Mouse (Mus musculus): Measurements from ENCODE around the gene Bcar3. TPM values are rescaled to one million over a fixed set of nuclear protein-coding genes. Genes with fewer than 3 reads are reported as not detected.

Gene Bcar3
- polyA plus RNA-seq, 1 experiment from 2014 or later = 14.1 TPM

DNA sequence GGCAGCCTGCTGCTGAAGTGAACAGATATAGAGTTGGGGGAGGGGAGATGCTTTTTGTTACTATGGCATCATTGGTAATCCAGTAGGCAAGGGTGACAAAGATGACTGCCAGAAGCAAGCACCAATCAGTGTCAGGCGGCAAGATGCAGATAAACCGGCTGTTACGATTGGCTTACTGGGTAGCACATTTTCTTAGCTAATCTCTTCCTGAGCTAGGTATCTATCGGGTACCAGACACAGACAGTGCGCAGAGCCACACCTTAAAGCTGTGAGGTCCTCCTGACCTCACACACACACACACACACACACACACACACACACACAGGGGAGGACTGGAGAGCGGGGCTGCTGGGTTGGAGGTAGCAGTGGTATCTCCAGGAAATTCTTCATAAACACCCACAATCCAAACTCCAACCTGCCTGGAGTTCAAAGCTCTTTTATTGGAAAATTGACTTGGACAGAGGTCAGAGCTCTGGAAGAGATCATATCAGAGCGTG is 134.4 kb downstream of the Bcar3 start:
- no peaks in the 10 kb centered on the region for H3K36me3 ChIP-seq
- peaks cover 5% of the 10 kb centered on the region; the same call in 1 of the 2 replicates for H3K4me1 ChIP-seq
- ATAC-seq (ENCODE audit: insufficient read depth, low FRiP score, low read depth) = peak; percentile 51; the same call in 1 of the 2 replicates
- 67% methylated on average over 7 of the region's 7 CpGs for WGBS
- no peak overlapping the region for H3K4me3 ChIP-seq (replicated peaks)
- no peak overlapping the region for H3K9ac ChIP-seq
- no peak overlapping the region for H3K27ac ChIP-seq
- no peaks in the 10 kb centered on the region for H3K27me3 ChIP-seq (replicated peaks)
- H3K4me2 ChIP-seq = no peak overlapping the region
- H3K9me3 ChIP-seq = no peaks in the 10 kb centered on the region

DNA sequence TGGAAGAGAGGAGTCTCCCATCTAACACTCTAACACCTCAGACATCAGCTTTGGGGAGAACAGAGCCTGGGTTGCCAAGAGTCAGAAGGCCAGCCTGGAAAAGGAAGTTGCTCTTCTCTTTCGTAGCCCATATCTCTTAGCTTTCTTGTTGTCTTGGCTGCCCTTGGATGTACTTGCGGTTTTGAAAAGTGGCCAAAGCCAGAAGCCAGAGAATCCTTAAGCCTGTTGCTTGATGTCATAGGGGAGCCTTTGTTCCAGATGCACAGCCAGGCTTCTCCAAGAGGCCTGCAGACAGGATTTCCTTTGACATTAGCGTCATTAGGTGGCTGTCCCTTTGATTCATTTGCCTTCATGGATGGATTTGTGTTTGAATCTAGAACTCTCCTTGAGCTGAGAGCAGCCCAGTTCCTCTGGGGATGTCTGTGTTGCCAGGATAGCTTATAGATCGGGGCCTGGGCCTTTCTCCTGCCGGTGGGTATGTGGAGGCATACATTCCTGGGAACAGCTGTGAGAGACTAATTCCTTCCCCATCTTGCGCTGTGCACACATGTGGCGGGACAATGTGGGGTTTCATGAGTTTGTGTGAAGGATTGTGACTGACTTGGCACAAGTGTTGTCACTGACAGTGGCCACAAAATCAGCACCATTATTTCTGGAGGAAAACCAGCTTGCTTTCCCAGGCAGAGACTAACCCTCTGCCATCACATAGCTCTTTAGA is 137.0 kb downstream of the Bcar3 start:
- no peak overlapping the region for H3K9ac ChIP-seq
- peaks cover 5% of the 10 kb centered on the region; the same call in 1 of the 2 replicates for H3K4me1 ChIP-seq
- no peak overlapping the region for H3K4me3 ChIP-seq (replicated peaks)
- H3K27me3 ChIP-seq (replicated peaks) = no peaks in the 10 kb centered on the region
- H3K9me3 ChIP-seq = no peaks in the 10 kb centered on the region
- 64% methylated on average over 7 of the region's 7 CpGs for WGBS
- H3K36me3 ChIP-seq = no peaks in the 10 kb centered on the region
- no peak overlapping the region for H3K27ac ChIP-seq
- H3K4me2 ChIP-seq = no peak overlapping the region
- no peak for ATAC-seq (ENCODE audit: insufficient read depth, low FRiP score, low read depth)

DNA sequence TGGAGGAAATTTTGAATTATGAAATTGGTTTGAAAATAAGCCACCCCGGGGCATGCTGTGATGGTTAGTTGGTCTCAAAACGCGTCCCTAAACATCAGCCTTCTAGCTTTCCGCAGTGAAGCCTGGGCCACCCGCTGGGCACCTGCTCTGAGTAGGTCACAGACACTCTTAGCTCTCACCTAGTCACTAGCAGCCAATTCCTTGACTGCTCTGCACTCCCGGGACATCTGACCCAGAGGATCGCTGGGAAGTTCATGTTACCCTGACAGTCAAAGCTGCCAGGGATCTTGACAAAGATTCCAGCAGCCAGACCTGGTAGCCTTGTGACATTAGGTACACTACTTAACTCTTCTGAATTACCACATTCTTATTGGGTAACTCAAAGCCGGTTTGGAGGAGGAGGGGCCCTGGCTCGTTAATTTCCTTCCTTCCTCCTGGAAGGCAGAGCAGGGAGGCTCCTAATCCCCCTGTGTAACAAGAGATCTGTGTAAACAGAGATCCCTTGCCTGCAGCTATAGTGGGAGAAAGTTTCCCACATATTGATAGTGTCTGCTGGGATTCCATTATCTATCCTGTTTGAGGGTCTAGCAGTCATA is 139.0 kb downstream of the Bcar3 start:
- WGBS = 37% methylated on average over 9 of the region's 9 CpGs
- H3K27ac ChIP-seq = no peak overlapping the region
- H3K36me3 ChIP-seq = no peaks in the 10 kb centered on the region
- no peaks in the 10 kb centered on the region for H3K9me3 ChIP-seq
- peaks cover 5% of the 10 kb centered on the region; the same call in 1 of the 2 replicates for H3K4me1 ChIP-seq
- no peak overlapping the region for H3K4me3 ChIP-seq (replicated peaks)
- no peak overlapping the region for H3K4me2 ChIP-seq
- H3K9ac ChIP-seq = no peak overlapping the region
- no peak for ATAC-seq (ENCODE audit: insufficient read depth, low FRiP score, low read depth)
- H3K27me3 ChIP-seq (replicated peaks) = no peaks in the 10 kb centered on the region

DNA sequence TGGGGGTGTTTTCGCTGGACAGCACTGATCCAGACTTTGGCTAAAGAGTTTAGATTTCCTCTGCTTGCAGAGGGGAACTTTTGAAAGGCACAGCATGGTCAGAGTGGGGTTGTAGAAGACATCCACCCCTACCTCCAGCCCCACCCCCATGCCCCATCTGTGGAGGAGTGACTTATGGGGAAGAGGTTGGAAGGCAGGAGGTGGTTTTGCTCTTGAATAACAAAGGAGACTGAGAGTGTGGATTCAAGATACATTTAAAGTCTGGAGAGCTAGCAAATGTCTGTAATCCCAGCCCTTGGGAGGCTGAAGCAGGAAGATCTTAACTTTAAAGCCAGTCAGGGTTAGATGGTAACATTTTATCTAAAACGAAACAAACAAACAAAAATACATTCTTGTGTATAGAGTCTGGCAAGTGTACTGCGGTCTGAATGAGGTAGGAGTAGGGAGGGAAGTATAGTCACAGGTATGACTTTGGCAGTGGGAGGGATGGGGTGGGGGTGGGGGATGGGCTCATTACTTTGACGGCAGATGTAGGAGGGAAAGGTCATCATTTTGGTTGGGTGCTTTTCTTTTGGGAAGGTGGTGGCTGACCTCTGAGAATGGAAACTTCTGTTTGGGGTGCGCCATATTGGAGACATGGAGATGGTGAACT is 140.2 kb downstream of the Bcar3 start:
- Histone ChIP-seq H3K9ac (no peak overlapping the region), H3K27ac (no peak overlapping the region), H3K36me3 (no peaks in the 10 kb centered on the region), H3K27me3 (replicated peaks) (no peaks in the 10 kb centered on the region), H3K4me1 (0 out of 2 replicates have a peak, but pooled peaks cover 5% of the 10 kb centered on the region), H3K9me3 (no peaks in the 10 kb centered on the region), H3K4me3 (replicated peaks) (no peak overlapping the region), H3K4me2 (no peak overlapping the region)
- no peak for ATAC-seq (ENCODE audit: insufficient read depth, low FRiP score, low read depth)
- 84% methylated on average over 5 of the region's 5 CpGs for WGBS

GRCm38 (mm10) chr3:122434983-122435935 is 141.3 kb downstream of the Bcar3 start:
- 0 out of 2 replicates have a peak, but pooled peaks cover 5% of the 10 kb centered on the region for H3K4me1 ChIP-seq
- H3K9me3 ChIP-seq = no peaks in the 10 kb centered on the region
- no peak overlapping the region for H3K9ac ChIP-seq
- H3K4me3 ChIP-seq (replicated peaks) = no peak overlapping the region
- WGBS = 86% methylated on average over 8 of the region's 8 CpGs
- no peaks in the 10 kb centered on the region for H3K27me3 ChIP-seq (replicated peaks)
- no peaks in the 10 kb centered on the region for H3K36me3 ChIP-seq
- no peak overlapping the region for H3K4me2 ChIP-seq
- ATAC-seq (ENCODE audit: insufficient read depth, low FRiP score, low read depth) = no peak
- no peak overlapping the region for H3K27ac ChIP-seq

GRCm38 (mm10) chr3:122438143-122438825 is 144.3 kb downstream of the Bcar3 start:
- Histone ChIP-seq H3K4me3 (replicated peaks) (no peak overlapping the region), H3K27ac (no peak overlapping the region), H3K4me2 (no peak overlapping the region), H3K36me3 (no peaks in the 10 kb centered on the region), H3K9me3 (no peaks in the 10 kb centered on the region), H3K27me3 (replicated peaks) (no peaks in the 10 kb centered on the region), H3K9ac (no peak overlapping the region), H3K4me1 (no peaks in the 10 kb centered on the region)
- 70% methylated on average over 7 of the region's 7 CpGs for WGBS
- no peak for ATAC-seq (ENCODE audit: insufficient read depth, low FRiP score, low read depth)

DNA sequence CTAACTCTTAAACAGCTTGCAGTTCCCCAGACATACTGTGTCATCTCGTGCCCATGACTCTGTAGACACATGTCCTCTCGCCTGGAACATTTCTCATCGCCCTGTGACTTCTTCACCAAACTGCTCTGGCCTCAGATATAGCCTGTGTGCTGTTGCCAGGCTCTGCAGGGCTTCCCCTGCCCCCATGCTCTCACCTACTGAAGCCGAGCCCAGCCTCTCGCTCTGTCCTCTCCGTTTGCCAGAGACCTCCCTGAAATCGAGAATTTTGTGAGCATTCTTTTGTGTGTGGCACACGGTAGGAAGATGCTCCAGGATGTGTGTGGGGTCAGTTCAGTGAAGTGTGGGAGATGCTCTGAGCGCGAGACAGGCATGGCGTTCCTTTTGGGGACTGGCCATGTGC is 151.8 kb downstream of the Bcar3 start:
- H3K9ac ChIP-seq = no peak overlapping the region
- no peak overlapping the region for H3K4me2 ChIP-seq
- H3K4me3 ChIP-seq (replicated peaks) = no peak overlapping the region
- no peaks in the 10 kb centered on the region for H3K36me3 ChIP-seq
- H3K9me3 ChIP-seq = no peaks in the 10 kb centered on the region
- no peaks in the 10 kb centered on the region for H3K27me3 ChIP-seq (replicated peaks)
- H3K27ac ChIP-seq = no peak overlapping the region
- WGBS = 84% methylated on average over 11 of the region's 11 CpGs
- ATAC-seq (ENCODE audit: insufficient read depth, low FRiP score, low read depth) = no peak
- no peaks in the 10 kb centered on the region for H3K4me1 ChIP-seq

- Histone ChIP-seq H3K4me1 (no peaks in the 10 kb centered on the region), H3K9ac (no peak overlapping the region), H3K4me3 (replicated peaks) (no peak overlapping the region), H3K27ac (no peak overlapping the region), H3K27me3 (replicated peaks) (no peaks in the 10 kb centered on the region), H3K9me3 (no peaks in the 10 kb centered on the region), H3K4me2 (no peak overlapping the region), H3K36me3 (no peaks in the 10 kb centered on the region)
- ATAC-seq (ENCODE audit: insufficient read depth, low FRiP score, low read depth) = no peak
- WGBS = 72% methylated on average over 8 of the region's 8 CpGs
Measured at GRCm38 (mm10) chr3:122446678-122447077, 152.7 kb downstream of the Bcar3 start.

GRCm38 (mm10) chr3:122448196-122448595 is 154.3 kb downstream of the Bcar3 start:
- no peak overlapping the region for H3K4me2 ChIP-seq
- H3K27ac ChIP-seq = no peak overlapping the region
- H3K27me3 ChIP-seq (replicated peaks) = no peaks in the 10 kb centered on the region
- no peak overlapping the region for H3K4me3 ChIP-seq (replicated peaks)
- H3K9me3 ChIP-seq = no peaks in the 10 kb centered on the region
- H3K36me3 ChIP-seq = no peaks in the 10 kb centered on the region
- 94% methylated on average over 13 of the region's 13 CpGs for WGBS
- no peak for ATAC-seq (ENCODE audit: insufficient read depth, low FRiP score, low read depth)
- H3K9ac ChIP-seq = no peak overlapping the region
- no peaks in the 10 kb centered on the region for H3K4me1 ChIP-seq

- ATAC-seq (ENCODE audit: insufficient read depth, low FRiP score, low read depth) = no peak
- H3K4me1 ChIP-seq = no peaks in the 10 kb centered on the region
- no peaks in the 10 kb centered on the region for H3K27me3 ChIP-seq (replicated peaks)
- H3K4me2 ChIP-seq = no peak overlapping the region
- H3K9ac ChIP-seq = no peak overlapping the region
- no peaks in the 10 kb centered on the region for H3K36me3 ChIP-seq
- WGBS = 86% methylated on average over 7 of the region's 7 CpGs
- no peak overlapping the region for H3K27ac ChIP-seq
- H3K9me3 ChIP-seq = no peaks in the 10 kb centered on the region
- no peak overlapping the region for H3K4me3 ChIP-seq (replicated peaks)
Measured at GRCm38 (mm10) chr3:122450041-122450440, 156.1 kb downstream of the Bcar3 start.

- Histone ChIP-seq H3K4me3 (replicated peaks) (no peak overlapping the region), H3K4me2 (no peak overlapping the region), H3K36me3 (no peaks in the 10 kb centered on the region), H3K9me3 (no peaks in the 10 kb centered on the region), H3K27ac (no peak overlapping the region), H3K9ac (no peak overlapping the region), H3K4me1 (0 out of 2 replicates have a peak, but pooled peaks cover 7% of the 10 kb centered on the region), H3K27me3 (replicated peaks) (no peaks in the 10 kb centered on the region)
- WGBS = 79% methylated on average over 11 of the region's 11 CpGs
- ATAC-seq (ENCODE audit: insufficient read depth, low FRiP score, low read depth) = no peak
Measured at GRCm38 (mm10) chr3:122453875-122454274, 159.9 kb downstream of the Bcar3 start.

All from stomach, embryonic 15.5 days (tissue).